Mouse (Mus musculus) CH12.LX (cell line): ENCODE measurements around the gene Ptpn11.

Experiments
- CHD2 ChIP-seq: IDR thresholded peaks from 2 replicates; pipeline ENCODE4 v1.6.1; 2011; ENCODE audit warnings: low read length, improper control_type of control experiment
- CTCF ChIP-seq, 2 experiments: IDR thresholded peaks in 1 of 2; conservative IDR thresholded peaks in 1 of 2; 2 replicates each; pipeline ENCODE4 v1.5.1; 2011 to 2012; ENCODE audit warnings: low read depth in 2 of 2, low read length in 2 of 2, improper control_type of control experiment in 1 of 2, inconsistent platforms in 1 of 2, mild to moderate bottlenecking in 1 of 2, moderate library complexity in 1 of 2

DNA sequence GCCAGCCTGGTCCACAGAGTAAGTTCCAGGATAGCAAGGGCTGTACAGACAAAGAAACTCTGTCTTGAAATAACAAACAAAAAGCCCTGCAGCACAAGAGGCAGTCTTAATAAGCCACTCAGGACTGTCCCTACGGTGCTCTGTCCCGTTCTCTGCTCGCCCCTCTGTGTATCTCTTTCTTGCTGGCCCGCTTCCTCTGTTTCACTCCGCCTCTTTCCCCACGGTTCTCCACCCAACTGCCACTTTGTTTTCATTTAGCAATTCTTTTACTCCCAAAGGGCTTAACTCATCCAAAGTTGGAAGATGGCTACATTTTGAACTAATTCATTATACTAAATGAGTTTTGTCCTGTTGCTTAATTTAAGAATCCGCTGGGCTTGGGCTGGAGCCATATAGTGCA is 50.9 kb downstream of the Ptpn11 start:
- TF ChIP-seq CHD2 (no peak), CTCF (conservative IDR thresholded peaks at IDR 0.05 in 1 of 2, IDR thresholded peaks at IDR 0.05 in 1 of 2; ENCODE audit: low read depth in 2 of 2, low read length in 2 of 2) (no peak)
